Mouse (Mus musculus): ENCODE measurements around the gene Osgepl1. TPM values are rescaled to one million over a fixed set of nuclear protein-coding genes. Genes with fewer than 3 reads are reported as not detected.
"Not testable (repeated sequence)": the region's sequence is repeated elsewhere in the genome, so short reads cannot be mapped to it uniquely, and the experiment has no call there.

The Osgepl1 gene
- polyA plus RNA-seq, 1 experiment from 2014 or later = 29.4 TPM

GRCm38 (mm10) chr1:53323254-53323653 is 9.8 kb downstream of the Osgepl1 start:
- DNase-seq (ENCODE audit: low spot score) = no peak
- no peaks in the 10 kb centered on the region for H3K27me3 ChIP-seq (ENCODE audit: control insufficient read depth, insufficient read depth, low read length)
- no peaks in the 10 kb centered on the region for H3K36me3 ChIP-seq (ENCODE audit: control insufficient read depth, insufficient read depth, low read length)
- no peak overlapping the region for H3K4me2 ChIP-seq (replicated peaks; ENCODE audit: low read depth, low read length)
- WGBS = 96% methylated on average over 5 of the region's 5 CpGs
- no peak overlapping the region for H3K9ac ChIP-seq (ENCODE audit: low read depth, low read length)
- no peaks in the 10 kb centered on the region for H3K4me1 ChIP-seq (replicated peaks; ENCODE audit: control insufficient read depth, insufficient read depth, low read length)
- H3K4me3 ChIP-seq (ENCODE audit: low read depth, low read length) = no peak overlapping the region
- H3K9me3 ChIP-seq (ENCODE audit: control insufficient read depth, low read length) = no peaks in the 10 kb centered on the region
- H3K27ac ChIP-seq (ENCODE audit: low read depth, low read length) = no peak overlapping the region
- no peak for ATAC-seq (ENCODE audit: low FRiP score)

- ATAC-seq (ENCODE audit: low FRiP score) (no peak), DNase-seq (ENCODE audit: low spot score) (no peak)
- Histone ChIP-seq H3K9me3 (ENCODE audit: control insufficient read depth, low read length) (no peaks in the 10 kb centered on the region), H3K27ac (ENCODE audit: low read depth, low read length) (no peak overlapping the region), H3K27me3 (ENCODE audit: control insufficient read depth, insufficient read depth, low read length) (no peaks in the 10 kb centered on the region), H3K4me3 (ENCODE audit: low read depth, low read length) (no peak overlapping the region), H3K36me3 (ENCODE audit: control insufficient read depth, insufficient read depth, low read length) (no peaks in the 10 kb centered on the region), H3K4me2 (replicated peaks; ENCODE audit: low read depth, low read length) (no peak overlapping the region), H3K9ac (ENCODE audit: low read depth, low read length) (no peak overlapping the region), H3K4me1 (replicated peaks; ENCODE audit: control insufficient read depth, insufficient read depth, low read length) (no peaks in the 10 kb centered on the region)
- WGBS = 96% methylated on average over 1 of the region's 1 CpGs
Observed at GRCm38 (mm10) chr1:53324277-53324676, 10.9 kb downstream of the Osgepl1 start.

GRCm38 (mm10) chr1:53324827-53325494 is 11.5 kb downstream of the Osgepl1 start:
- Histone ChIP-seq H3K4me3 (ENCODE audit: low read depth, low read length) (no peak overlapping the region), H3K27me3 (ENCODE audit: control insufficient read depth, insufficient read depth, low read length) (no peaks in the 10 kb centered on the region), H3K36me3 (ENCODE audit: control insufficient read depth, insufficient read depth, low read length) (no peaks in the 10 kb centered on the region), H3K27ac (ENCODE audit: low read depth, low read length) (no peak overlapping the region), H3K4me2 (replicated peaks; ENCODE audit: low read depth, low read length) (no peak overlapping the region), H3K9ac (ENCODE audit: low read depth, low read length) (no peak overlapping the region), H3K4me1 (replicated peaks; ENCODE audit: control insufficient read depth, insufficient read depth, low read length) (no peaks in the 10 kb centered on the region), H3K9me3 (ENCODE audit: control insufficient read depth, low read length) (no peaks in the 10 kb centered on the region)
- WGBS = 95% methylated on average over 5 of the region's 5 CpGs
- DNase-seq (ENCODE audit: low spot score) = no peak
- ATAC-seq (ENCODE audit: low FRiP score) = no peak

- not testable (repeated sequence) for H3K27me3 ChIP-seq (ENCODE audit: control insufficient read depth, insufficient read depth, low read length); H3K4me1 ChIP-seq (replicated peaks; ENCODE audit: control insufficient read depth, insufficient read depth, low read length); ATAC-seq (ENCODE audit: low FRiP score); H3K9ac ChIP-seq (ENCODE audit: low read depth, low read length); H3K36me3 ChIP-seq (ENCODE audit: control insufficient read depth, insufficient read depth, low read length); H3K4me2 ChIP-seq (replicated peaks; ENCODE audit: low read depth, low read length); H3K27ac ChIP-seq (ENCODE audit: low read depth, low read length); DNase-seq (ENCODE audit: low spot score); H3K4me3 ChIP-seq (ENCODE audit: low read depth, low read length); H3K9me3 ChIP-seq (ENCODE audit: control insufficient read depth, low read length)
- 84% methylated on average over 5 of the region's 5 CpGs for WGBS
Observed at GRCm38 (mm10) chr1:53333527-53333926, 20.1 kb downstream of the Osgepl1 start.

GRCm38 (mm10) chr1:53335465-53335864 is 22.0 kb downstream of the Osgepl1 start:
- H3K27me3 ChIP-seq (ENCODE audit: control insufficient read depth, insufficient read depth, low read length) = no peaks in the 10 kb centered on the region
- no peak overlapping the region for H3K27ac ChIP-seq (ENCODE audit: low read depth, low read length)
- no peak overlapping the region for H3K9ac ChIP-seq (ENCODE audit: low read depth, low read length)
- no peak for ATAC-seq (ENCODE audit: low FRiP score)
- H3K4me3 ChIP-seq (ENCODE audit: low read depth, low read length) = no peak overlapping the region
- DNase-seq (ENCODE audit: low spot score) = no peak
- no peak overlapping the region for H3K4me2 ChIP-seq (replicated peaks; ENCODE audit: low read depth, low read length)
- H3K9me3 ChIP-seq (ENCODE audit: control insufficient read depth, low read length) = no peaks in the 10 kb centered on the region
- no peaks in the 10 kb centered on the region for H3K36me3 ChIP-seq (ENCODE audit: control insufficient read depth, insufficient read depth, low read length)
- no peaks in the 10 kb centered on the region for H3K4me1 ChIP-seq (replicated peaks; ENCODE audit: control insufficient read depth, insufficient read depth, low read length)

GRCm38 (mm10) chr1:53337403-53337802 is 24.0 kb downstream of the Osgepl1 start:
- not testable (repeated sequence) for H3K4me2 ChIP-seq (replicated peaks; ENCODE audit: low read depth, low read length); H3K36me3 ChIP-seq (ENCODE audit: control insufficient read depth, insufficient read depth, low read length); ATAC-seq (ENCODE audit: low FRiP score); H3K4me1 ChIP-seq (replicated peaks; ENCODE audit: control insufficient read depth, insufficient read depth, low read length); H3K27me3 ChIP-seq (ENCODE audit: control insufficient read depth, insufficient read depth, low read length); H3K9ac ChIP-seq (ENCODE audit: low read depth, low read length); DNase-seq (ENCODE audit: low spot score); H3K9me3 ChIP-seq (ENCODE audit: control insufficient read depth, low read length); H3K27ac ChIP-seq (ENCODE audit: low read depth, low read length); H3K4me3 ChIP-seq (ENCODE audit: low read depth, low read length)
- 61% methylated on average over 2 of the region's 2 CpGs for WGBS

- Histone ChIP-seq H3K27ac (ENCODE audit: low read depth, low read length) (no peak overlapping the region), H3K4me1 (replicated peaks; ENCODE audit: control insufficient read depth, insufficient read depth, low read length) (no peaks in the 10 kb centered on the region), H3K36me3 (ENCODE audit: control insufficient read depth, insufficient read depth, low read length) (peaks cover 10% of the 10 kb centered on the region; the same call in 1 of the 2 replicates), H3K4me2 (replicated peaks; ENCODE audit: low read depth, low read length) (no peak overlapping the region), H3K9me3 (ENCODE audit: control insufficient read depth, low read length) (no peaks in the 10 kb centered on the region), H3K9ac (ENCODE audit: low read depth, low read length) (no peak overlapping the region), H3K27me3 (ENCODE audit: control insufficient read depth, insufficient read depth, low read length) (no peaks in the 10 kb centered on the region), H3K4me3 (ENCODE audit: low read depth, low read length) (no peak overlapping the region)
- ATAC-seq (ENCODE audit: low FRiP score) (no peak), DNase-seq (ENCODE audit: low spot score) (no peak)
- WGBS = 97% methylated on average over 2 of the region's 2 CpGs
Observed at GRCm38 (mm10) chr1:53341071-53341470, 27.6 kb downstream of the Osgepl1 start.

- Histone ChIP-seq H3K4me1 (replicated peaks; ENCODE audit: control insufficient read depth, insufficient read depth, low read length) (no peaks in the 10 kb centered on the region), H3K27me3 (ENCODE audit: control insufficient read depth, insufficient read depth, low read length) (no peaks in the 10 kb centered on the region), H3K27ac (ENCODE audit: low read depth, low read length) (peak within 1 kb of the TSS; percentile 85), H3K4me3 (ENCODE audit: low read depth, low read length) (peak within 1 kb of the TSS; percentile 81), H3K4me2 (replicated peaks; ENCODE audit: low read depth, low read length) (peak within 1 kb of the TSS; percentile 50), H3K36me3 (ENCODE audit: control insufficient read depth, insufficient read depth, low read length) (peaks cover 5% of the 10 kb centered on the region; the same call in 1 of the 2 replicates), H3K9ac (ENCODE audit: low read depth, low read length) (peak within 1 kb of the TSS; percentile 96), H3K9me3 (ENCODE audit: control insufficient read depth, low read length) (no peaks in the 10 kb centered on the region)
- peak; percentile 100 for ATAC-seq (ENCODE audit: low FRiP score)
- under 1% methylated on average over 43 of the region's 44 CpGs for WGBS
- peak; percentile 97 for DNase-seq (ENCODE audit: low spot score)
Observed at GRCm38 (mm10) chr1:53352327-53353261, 39.2 kb downstream of the Osgepl1 start, which contains the start of the genes Asdurf, Gm28551 and Asnsd1. TSS of gene Asdurf (minus strand) at chr1:53352619. TSS of gene Gm28551 (minus strand) at chr1:53352667. TSS of gene Asnsd1 (minus strand) at chr1:53352752.

Data from hindbrain, embryonic 11.5 days (tissue).